Mouse (Mus musculus) ES-E14 (cell line): ENCODE measurements around the gene Tbc1d2. TPM values are rescaled to one million over a fixed set of nuclear protein-coding genes. Genes with fewer than 3 reads are reported as not detected.
"Not testable (repeated sequence)": the region's sequence is repeated elsewhere in the genome, so short reads cannot be mapped to it uniquely, and the experiment has no call there.

Experiments
- DNase-seq: peaks from one replicate; pipeline ENCODE4 v3.0.0-alpha.2; 2013; ENCODE audit warnings: low read depth, low spot score
- H3K27ac ChIP-seq: 2 replicates; pipeline ENCODE4 v1.5.1; 2012; ENCODE audit warnings: low read depth, mild to moderate bottlenecking, low read length, moderate library complexity, mixed read lengths; ENCODE audit not compliant: poor library complexity, insufficient read depth, severe bottlenecking
- H3K36me3 ChIP-seq: 2 replicates; pipeline ENCODE4 v1.6.1; 2012; ENCODE audit warnings: mild to moderate bottlenecking, low read length, moderate library complexity, mixed read lengths; ENCODE audit not compliant: control insufficient read depth, poor library complexity, insufficient read depth, severe bottlenecking
- H3K4me1 ChIP-seq, 2 experiments: fragments of 150-350 bp in 1 of 2; sonication (generic) in 1 of 2; 2 replicates each; pipeline ENCODE4 v1.6.1; 2012; ENCODE audit warnings: low read length in 2 of 2, mild to moderate bottlenecking in 1 of 2, mixed read lengths in 1 of 2; ENCODE audit not compliant: control insufficient read depth in 2 of 2, insufficient read depth in 2 of 2, poor library complexity in 1 of 2
- H3K4me3 ChIP-seq, 2 experiments: fragments of 150-350 bp in 1 of 2; sonication (generic) in 1 of 2; 2 replicates each; pipeline ENCODE4 v1.5.1; 2012; ENCODE audit warnings: low read length in 2 of 2, low read depth in 1 of 2, mild to moderate bottlenecking in 1 of 2, mixed read lengths in 1 of 2; ENCODE audit not compliant: insufficient read depth in 1 of 2, poor library complexity in 1 of 2, severe bottlenecking in 1 of 2
- H3K9ac ChIP-seq: 2 replicates; pipeline ENCODE4 v1.6.1; 2012; ENCODE audit warnings: low read depth, mild to moderate bottlenecking, low read length, mixed read lengths; ENCODE audit not compliant: poor library complexity, insufficient read depth, severe bottlenecking
- H3K9me3 ChIP-seq: fragments of 150-350 bp; sonication (generic); 2 replicates; pipeline ENCODE4 v1.6.1; 2012; ENCODE audit warnings: low read depth, mild to moderate bottlenecking, low read length; ENCODE audit not compliant: control insufficient read depth, insufficient read depth
- ZC3H11A ChIP-seq: IDR thresholded peaks from 2 replicates; pipeline ENCODE4 v1.6.1; 2012; ENCODE audit warnings: low read depth, mild to moderate bottlenecking, inconsistent platforms, low read length, borderline replicate concordance
- ZNF384 ChIP-seq: IDR thresholded peaks from 2 replicates; pipeline ENCODE4 v1.6.1; 2012; ENCODE audit warnings: low read depth, low read length, inconsistent platforms
- in situ Hi-C, 2 experiments: fragments of 600-800 bp; cut with MboI; formaldehyde crosslinking; loops; one replicate each; pipeline ENCODE4 v1.15.1; 2025; ENCODE audit warnings: low sequenced_read_pairs in 2 of 2, inconsistent platforms in 1 of 2; ENCODE audit not compliant: unreplicated experiment in 2 of 2
- total RNA-seq: library from RNA; depleted of rRNA; stranded (reverse); fragments of 300-350 nt; gene quantifications from 2 replicates; pipeline ENCODE4 v1.2.3, GENCODE M21; 2012

Tbc1d2 gene
- total RNA-seq, 1 experiment, result 6.6 TPM

- H3K36me3 ChIP-seq, H3K9ac ChIP-seq, in situ Hi-C loops, DNase-seq, H3K4me1 ChIP-seq, H3K27ac ChIP-seq, H3K9me3 ChIP-seq, H3K4me3 ChIP-seq: not testable (repeated sequence)
Measured at GRCm38 (mm10) chr4:46581577-46581976, 68.4 kb downstream of the Tbc1d2 start.

GRCm38 (mm10) chr4:46580799-46581243 is 69.2 kb downstream of the Tbc1d2 start:
- H3K27ac ChIP-seq, DNase-seq, in situ Hi-C loops: not testable (repeated sequence)

DNA sequence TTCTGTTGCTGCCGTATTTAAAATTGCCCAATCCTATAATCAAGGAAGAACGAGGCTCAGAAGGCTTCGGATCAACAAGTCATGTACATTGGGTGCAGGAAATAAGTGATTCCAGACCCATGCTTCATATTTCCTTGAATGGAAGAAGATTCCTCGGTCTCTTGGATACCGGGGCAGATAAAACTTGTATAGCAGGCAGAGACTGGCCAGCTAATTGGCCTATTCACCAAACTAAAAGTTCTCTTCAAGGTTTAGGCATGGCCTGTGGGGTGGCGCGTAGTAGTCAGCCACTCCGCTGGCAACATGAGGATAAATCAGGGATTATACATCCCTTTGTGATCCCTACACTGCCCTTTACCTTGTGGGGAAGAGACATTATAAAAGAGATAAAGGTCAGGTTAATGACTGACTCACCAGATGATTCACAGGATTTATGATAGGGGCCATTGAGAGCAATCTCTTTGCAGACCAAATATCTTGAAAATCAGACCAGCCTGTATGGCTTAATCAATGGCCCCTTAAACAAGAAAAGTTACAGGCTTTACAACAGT is 71.1 kb downstream of the Tbc1d2 start:
- H3K9ac ChIP-seq, H3K36me3 ChIP-seq, DNase-seq, H3K9me3 ChIP-seq, in situ Hi-C loops, H3K27ac ChIP-seq, H3K4me3 ChIP-seq, H3K4me1 ChIP-seq: not testable (repeated sequence)

More at GRCm38 (mm10) chr4:46580799-46581243, 69.2 kb downstream of the Tbc1d2 start:
- H3K9me3 ChIP-seq, H3K9ac ChIP-seq, H3K36me3 ChIP-seq, H3K4me3 ChIP-seq, H3K4me1 ChIP-seq: not testable (repeated sequence)

GRCm38 (mm10) chr4:46578228-46578627 is 71.8 kb downstream of the Tbc1d2 start:
- Histone ChIP-seq H3K9me3 (no peaks in the 10 kb centered on the region), H3K36me3 (no peaks in the 10 kb centered on the region), H3K4me3 (no peak overlapping the region), H3K27ac (no peak overlapping the region), H3K4me1 (no peaks in the 10 kb centered on the region), H3K9ac (no peak overlapping the region)
- no peak for TF ChIP-seq ZNF384
- no peak for TF ChIP-seq ZC3H11A
- DNase-seq, result no peak
- in situ Hi-C loops, result no loop called here

DNA sequence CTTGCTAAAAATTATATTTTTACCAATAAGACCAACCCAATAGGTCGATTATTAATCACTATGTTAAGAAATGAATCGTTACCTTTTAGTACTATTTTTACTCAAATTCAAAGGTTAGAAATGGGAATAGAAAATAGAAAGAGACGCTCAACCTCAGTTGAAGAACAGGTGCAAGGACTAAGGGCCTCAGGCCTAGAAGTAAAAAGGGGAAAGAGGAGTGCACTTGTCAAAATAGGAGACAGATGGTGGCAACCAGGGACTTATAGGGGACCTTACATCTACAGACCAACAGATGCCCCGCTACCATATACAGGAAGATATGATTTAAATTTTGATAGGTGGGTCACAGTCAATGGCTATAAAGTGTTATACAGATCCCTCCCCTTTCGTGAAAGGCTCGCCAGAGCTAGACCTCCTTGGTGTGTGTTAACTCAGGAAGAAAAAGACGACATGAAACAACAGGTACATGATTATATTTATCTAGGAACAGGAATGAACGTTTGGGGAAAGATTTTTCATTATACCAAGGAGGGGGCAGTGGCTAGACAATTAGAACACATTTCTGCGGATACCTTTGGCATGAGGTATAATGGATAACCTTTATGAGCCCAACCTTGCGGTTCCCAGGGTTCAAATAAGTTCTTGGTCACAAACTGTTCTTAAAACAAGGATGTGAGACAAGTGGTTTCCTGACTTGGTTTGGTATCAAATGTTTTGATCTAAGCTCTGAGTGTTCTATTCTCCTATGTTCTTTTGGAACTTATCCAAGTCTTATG is 74.3 kb downstream of the Tbc1d2 start:
- in situ Hi-C loops, result not testable (repeated sequence)

More for the DNA sequence above, 74.3 kb downstream of the Tbc1d2 start:
- H3K4me1 ChIP-seq, H3K4me3 ChIP-seq, H3K9me3 ChIP-seq, H3K9ac ChIP-seq, DNase-seq, H3K27ac ChIP-seq, H3K36me3 ChIP-seq: not testable (repeated sequence)
